Comparison of ENCODE assay signal across 29 mouse cellular contexts in the genomic region with DNA sequence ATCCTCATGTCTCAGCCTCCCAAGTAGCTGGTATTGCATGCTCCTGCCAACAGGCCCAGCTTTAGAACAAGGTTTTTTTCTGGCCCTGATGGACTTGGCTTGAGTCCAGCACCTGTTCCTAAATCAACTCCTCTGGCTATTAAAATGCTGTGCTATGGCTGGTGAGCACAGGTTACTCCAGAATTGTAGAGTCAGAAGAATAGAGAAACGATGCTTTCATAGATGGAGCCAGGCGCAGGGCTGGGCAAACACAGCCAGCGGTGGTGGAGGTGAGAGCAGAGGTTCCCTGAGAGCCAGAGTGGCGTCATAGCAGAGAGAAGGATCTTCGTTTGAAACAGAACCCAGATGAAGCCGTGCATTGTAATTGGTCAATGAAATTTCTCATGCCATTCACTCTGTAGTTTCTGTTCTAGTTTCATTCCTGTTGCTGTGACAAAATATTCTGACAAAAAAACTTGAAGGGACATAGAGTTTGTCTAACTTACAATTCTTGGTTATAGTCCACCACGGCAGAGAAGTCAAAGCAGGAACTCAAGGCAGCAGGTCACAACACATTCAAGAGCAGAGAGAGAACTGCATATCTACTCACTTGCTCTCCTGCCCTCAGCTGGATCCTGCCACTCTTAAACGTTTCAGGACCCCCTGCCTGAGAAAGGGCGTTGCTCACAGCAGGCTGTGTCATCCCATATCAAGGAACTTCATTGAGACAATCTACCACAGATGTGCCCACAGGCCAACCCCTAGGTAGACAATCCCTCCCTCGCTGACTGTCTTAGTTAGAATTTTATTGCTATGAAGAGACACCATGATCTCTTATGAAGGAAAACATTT. TPM values are rescaled to one million over a fixed set of nuclear protein-coding genes. Genes with fewer than 3 reads are reported as not detected.
"Had no signal": no experiment of that assay in that cellular context is flagged by ENCODE, and none has a peak within 500 bp of the region (broad histone marks: within the 10 kb centered on the region; RNA-seq: fewer than 3 reads in every experiment).

No protein-coding gene starts in this region.

- H3K36me3 ChIP-seq: kidney, embryonic 15.5 days; liver, embryonic 13.5 days; midbrain, embryonic 12.5 days; midbrain, embryonic 15.5 days; neural tube, embryonic 13.5 days; stomach, embryonic 15.5 days had no signal

- H3K27ac ChIP-seq: kidney, embryonic 15.5 days; left cerebral cortex, adult 2 months; liver, embryonic 13.5 days; macrophage; midbrain, embryonic 12.5 days; midbrain, embryonic 15.5 days; neural tube, embryonic 13.5 days; stomach, embryonic 15.5 days had no signal

- DNase-seq: kidney, adult 18-20 months; kidney, postnatal 10 days; kidney, postnatal 36 days; layer of hippocampus, postnatal 36 days; liver, embryonic 13.5 days; lung, adult 2 months; lung, postnatal 14 days; retina, postnatal 1 day; right cerebral cortex, postnatal 25 days; spleen, adult 18-20 months; thymus, postnatal 36 days had no signal

- ATAC-seq: midbrain, embryonic 15.5 days had no signal

- H3K4me1 ChIP-seq: kidney, embryonic 15.5 days; liver, embryonic 13.5 days; midbrain, embryonic 12.5 days; midbrain, embryonic 15.5 days; neural tube, embryonic 13.5 days; stomach, embryonic 15.5 days had no signal

- H3K27me3 ChIP-seq: kidney, embryonic 15.5 days; liver, embryonic 13.5 days; midbrain, embryonic 12.5 days; midbrain, embryonic 15.5 days; neural tube, embryonic 13.5 days; stomach, embryonic 15.5 days had no signal

- H3K4me3 ChIP-seq: kidney, embryonic 15.5 days; left cerebral cortex, adult 2 months; liver, embryonic 13.5 days; midbrain, embryonic 12.5 days; midbrain, embryonic 15.5 days; myocyte; neural tube, embryonic 13.5 days; stomach, embryonic 15.5 days had no signal

RNA-seq across cellular contexts. Expression of a gene that starts 10.5 kb away (rescaled TPM):
- total RNA-seq: layer of hippocampus, adult 8-10 months; layer of hippocampus, postnatal 36 days; left cerebral cortex, adult 2 months; left cerebral cortex, postnatal 10 days; left cerebral cortex, postnatal 36 days; liver, adult 2 months; neutrophil, adult 5-6 weeks had no signal
- polyA plus RNA-seq: kidney, embryonic 15.5 days; limb, embryonic 11.5 days; limb, embryonic 14.5 days; liver, adult 2 months; liver, embryonic 13.5 days; liver, embryonic 16.5 days; lung, adult 2 months; lung, embryonic 16.5 days; macrophage; midbrain, embryonic 12.5 days; midbrain, embryonic 15.5 days; myocyte; neural tube, embryonic 13.5 days; urinary bladder, adult 2 months had no signal
